In genomic region chr5:73937799-73938198, GRCm38 (mm10) we compare ENCODE assay signal across 8 mouse cellular contexts.
DNase-seq lines count a peak whose midpoint lies in the region; ATAC-seq and TF ChIP-seq lines count a peak whose summit lies in the region.

No protein-coding gene starts in this region.

- peak; percentile 73 for TF ChIP-seq CTCF in cortical plate, adult 2 months (IDR thresholded peaks at IDR 0.05; ENCODE audit: extremely low read depth, insufficient read depth, low read length)
- peak; percentile 85 for TF ChIP-seq CTCF in liver, postnatal 0 days (IDR thresholded peaks at IDR 0.05; ENCODE audit: low read depth)

- no peaks in the 10 kb centered on the region for H3K9me3 ChIP-seq in kidney, embryonic 14.5 days (ENCODE audit: control insufficient read depth, low read length)
- no peaks in the 10 kb centered on the region for H3K9me3 ChIP-seq in liver, postnatal 0 days (ENCODE audit: low read length)

- H3K9ac ChIP-seq in kidney, embryonic 14.5 days (ENCODE audit: low read depth, low read length) = no peak overlapping the region
- no peak overlapping the region for H3K9ac ChIP-seq in liver, postnatal 0 days (replicated peaks)

- no peak overlapping the region for H3K4me3 ChIP-seq in kidney, embryonic 14.5 days (ENCODE audit: low read length)
- no peak overlapping the region for H3K4me3 ChIP-seq in cortical plate, adult 2 months (ENCODE audit: insufficient read depth, low read length)
- no peak overlapping the region for H3K4me3 ChIP-seq in liver, postnatal 0 days (ENCODE audit: low read depth, low read length)

- no peak for TF ChIP-seq POLR2A in cortical plate, adult 2 months (IDR thresholded peaks at IDR 0.05; ENCODE audit: extremely low read depth, insufficient read depth, low read length)

- DNase-seq in kidney, adult 11 months = peak; percentile 16
- DNase-seq in adrenal gland, adult 2 months = peak; percentile 16
- peak; percentile 42 for DNase-seq in liver, postnatal 0 days
- peak; percentile 51 for DNase-seq in thymus, postnatal 4 days
- DNase-seq in layer of hippocampus, postnatal 14 days (ENCODE audit: low spot score in 2 of 2) = no peak

- H3K36me3 ChIP-seq in kidney, embryonic 14.5 days (ENCODE audit: control insufficient read depth, insufficient read depth, low read length) = no peaks in the 10 kb centered on the region
- no peaks in the 10 kb centered on the region for H3K36me3 ChIP-seq in liver, postnatal 0 days (replicated peaks; ENCODE audit: insufficient read depth, low read length)

- no peak overlapping the region for H3K4me2 ChIP-seq in kidney, embryonic 14.5 days (replicated peaks; ENCODE audit: low read depth, low read length)
- H3K4me2 ChIP-seq in liver, postnatal 0 days (ENCODE audit: low read depth, low read length) = no peak overlapping the region

- ATAC-seq in kidney, embryonic 14.5 days (ENCODE audit: low FRiP score, low TSS enrichment) = no peak
- ATAC-seq in CD4-positive, CD25-positive, alpha-beta regulatory T cell, adult 4 months = peak; percentile 70
- ATAC-seq in liver, postnatal 0 days = no peak

- H3K27me3 ChIP-seq in kidney, embryonic 14.5 days (ENCODE audit: control insufficient read depth, insufficient read depth, low read length) = no peaks in the 10 kb centered on the region
- no peaks in the 10 kb centered on the region for H3K27me3 ChIP-seq in liver, postnatal 0 days (ENCODE audit: insufficient read depth, low read length)

- H3K4me1 ChIP-seq in kidney, embryonic 14.5 days (ENCODE audit: control insufficient read depth, insufficient read depth, low read length) = no peaks in the 10 kb centered on the region
- H3K4me1 ChIP-seq in cortical plate, adult 2 months (ENCODE audit: control insufficient read depth, insufficient read depth, low read length) = no peaks in the 10 kb centered on the region
- H3K4me1 ChIP-seq in liver, postnatal 0 days (ENCODE audit: insufficient read depth) = no peaks in the 10 kb centered on the region

- 58% methylated on average over 2 of the region's 2 CpGs for WGBS in kidney, embryonic 14.5 days
- WGBS in liver, postnatal 0 days (ENCODE audit: insufficient replicate concordance) = 46% methylated on average over 2 of the region's 2 CpGs

- TF ChIP-seq EP300 in liver, postnatal 0 days (IDR thresholded peaks at IDR 0.05; ENCODE audit: low read depth) = no peak

- no peak overlapping the region for H3K27ac ChIP-seq in kidney, embryonic 14.5 days (ENCODE audit: low read depth, low read length)
- no peak overlapping the region for H3K27ac ChIP-seq in cortical plate, adult 2 months (ENCODE audit: insufficient read depth, low read length)
- H3K27ac ChIP-seq in liver, postnatal 0 days (ENCODE audit: low read depth) = no peak overlapping the region

Comparison
In these comparisons a context has a peak if more than half of its experiments do, and no peak if none do; other contexts are left out.
1. DNase-seq: peak in kidney, adult 11 months (single experiment), adrenal gland, adult 2 months (single experiment), liver, postnatal 0 days (single experiment) and thymus, postnatal 4 days (single experiment); none in layer of hippocampus, postnatal 14 days (0 of 2).